Mouse (Mus musculus): ENCODE results near the gene Hspg2. TPM values are rescaled to one million over a fixed set of nuclear protein-coding genes. Genes with fewer than 3 reads are reported as not detected.

The Hspg2 gene
- total RNA-seq, 1 experiment = 226 TPM

GRCm38 (mm10) chr4:137456581-137456980 is 12.0 kb upstream of the Hspg2 start:
- no peak for TF ChIP-seq ZNF384 (IDR thresholded peaks at IDR 0.05; ENCODE audit: low read depth, low read length)
- no peak for TF ChIP-seq CHD2 (IDR thresholded peaks at IDR 0.05; ENCODE audit: low read depth, low read length)
- TF ChIP-seq HCFC1 (IDR thresholded peaks at IDR 0.05; ENCODE audit: borderline replicate concordance, insufficient read depth, low read length) = no peak
- no peak for TF ChIP-seq ZC3H11A (IDR thresholded peaks at IDR 0.05; ENCODE audit: borderline replicate concordance, low read depth, low read length)
- DNase-seq (ENCODE audit: low read depth, low spot score) = no peak
- Histone ChIP-seq H3K36me3 (ENCODE audit: control insufficient read depth, insufficient read depth, low read length, poor library complexity, severe bottlenecking) (no peaks in the 10 kb centered on the region), H3K4me3 (ENCODE audit: insufficient read depth in 1 of 2, low read depth in 1 of 2, low read length in 2 of 2, poor library complexity in 1 of 2, severe bottlenecking in 1 of 2) (no peak overlapping the region), H3K27ac (ENCODE audit: insufficient read depth, low read depth, low read length, poor library complexity, severe bottlenecking) (no peak overlapping the region), H3K9ac (ENCODE audit: insufficient read depth, low read depth, low read length, poor library complexity, severe bottlenecking) (no peak overlapping the region), H3K4me1 (ENCODE audit: control insufficient read depth in 2 of 2, insufficient read depth in 2 of 2, low read length in 2 of 2, poor library complexity in 1 of 2) (peaks cover 5 to 36% of the 10 kb centered on the region in 2 experiments; a peak in 3 of 4 replicates), H3K9me3 (ENCODE audit: control insufficient read depth, insufficient read depth, low read depth, low read length) (no peaks in the 10 kb centered on the region)
- in situ Hi-C loops (cut with MboI; ENCODE audit: low sequenced_read_pairs in 2 of 2, unreplicated experiment in 2 of 2) = no loop called here

GRCm38 (mm10) chr4:137457292-137457691 is 11.3 kb upstream of the Hspg2 start:
- no peaks in the 10 kb centered on the region for H3K36me3 ChIP-seq (ENCODE audit: control insufficient read depth, insufficient read depth, low read length, poor library complexity, severe bottlenecking)
- no peak overlapping the region for H3K9ac ChIP-seq (ENCODE audit: insufficient read depth, low read depth, low read length, poor library complexity, severe bottlenecking)
- in situ Hi-C loops (cut with MboI; ENCODE audit: low sequenced_read_pairs in 2 of 2, unreplicated experiment in 2 of 2) = no loop called here
- H3K9me3 ChIP-seq (ENCODE audit: control insufficient read depth, insufficient read depth, low read depth, low read length) = no peaks in the 10 kb centered on the region
- TF ChIP-seq MAFK (IDR thresholded peaks at IDR 0.05; ENCODE audit: insufficient read depth, low read depth, low read length) (no peak), ZNF384 (IDR thresholded peaks at IDR 0.05; ENCODE audit: low read depth, low read length) (no peak), ZC3H11A (IDR thresholded peaks at IDR 0.05; ENCODE audit: borderline replicate concordance, low read depth, low read length) (no peak), HCFC1 (IDR thresholded peaks at IDR 0.05; ENCODE audit: borderline replicate concordance, insufficient read depth, low read length) (no peak), CHD2 (IDR thresholded peaks at IDR 0.05; ENCODE audit: low read depth, low read length) (no peak)
- H3K4me1 ChIP-seq (ENCODE audit: control insufficient read depth in 2 of 2, insufficient read depth in 2 of 2, low read length in 2 of 2, poor library complexity in 1 of 2) = peaks cover 10 to 41% of the 10 kb centered on the region in 2 experiments; a peak in 3 of 4 replicates
- H3K27ac ChIP-seq (ENCODE audit: insufficient read depth, low read depth, low read length, poor library complexity, severe bottlenecking) = no peak overlapping the region
- no peak overlapping the region for H3K4me3 ChIP-seq (ENCODE audit: insufficient read depth in 1 of 2, low read depth in 1 of 2, low read length in 2 of 2, poor library complexity in 1 of 2, severe bottlenecking in 1 of 2)
- DNase-seq (ENCODE audit: low read depth, low spot score) = no peak

GRCm38 (mm10) chr4:137458310-137458709 is 10.3 kb upstream of the Hspg2 start:
- Histone ChIP-seq H3K4me3 (ENCODE audit: insufficient read depth in 1 of 2, low read depth in 1 of 2, low read length in 2 of 2, poor library complexity in 1 of 2, severe bottlenecking in 1 of 2) (no peak overlapping the region), H3K27ac (ENCODE audit: insufficient read depth, low read depth, low read length, poor library complexity, severe bottlenecking) (no peak overlapping the region), H3K4me1 (ENCODE audit: control insufficient read depth in 2 of 2, insufficient read depth in 2 of 2, low read length in 2 of 2, poor library complexity in 1 of 2) (peaks cover 12 to 37% of the 10 kb centered on the region in 2 experiments; a peak in 3 of 4 replicates), H3K36me3 (ENCODE audit: control insufficient read depth, insufficient read depth, low read length, poor library complexity, severe bottlenecking) (no peaks in the 10 kb centered on the region), H3K9me3 (ENCODE audit: control insufficient read depth, insufficient read depth, low read depth, low read length) (no peaks in the 10 kb centered on the region), H3K9ac (ENCODE audit: insufficient read depth, low read depth, low read length, poor library complexity, severe bottlenecking) (no peak overlapping the region)
- TF ChIP-seq ZNF384 (IDR thresholded peaks at IDR 0.05; ENCODE audit: low read depth, low read length) (no peak), ZC3H11A (IDR thresholded peaks at IDR 0.05; ENCODE audit: borderline replicate concordance, low read depth, low read length) (no peak), MAFK (IDR thresholded peaks at IDR 0.05; ENCODE audit: insufficient read depth, low read depth, low read length) (no peak), CHD2 (IDR thresholded peaks at IDR 0.05; ENCODE audit: low read depth, low read length) (no peak), HCFC1 (IDR thresholded peaks at IDR 0.05; ENCODE audit: borderline replicate concordance, insufficient read depth, low read length) (no peak)
- in situ Hi-C loops (cut with MboI; ENCODE audit: low sequenced_read_pairs in 2 of 2, unreplicated experiment in 2 of 2) = no loop called here
- DNase-seq (ENCODE audit: low read depth, low spot score) = no peak

DNA sequence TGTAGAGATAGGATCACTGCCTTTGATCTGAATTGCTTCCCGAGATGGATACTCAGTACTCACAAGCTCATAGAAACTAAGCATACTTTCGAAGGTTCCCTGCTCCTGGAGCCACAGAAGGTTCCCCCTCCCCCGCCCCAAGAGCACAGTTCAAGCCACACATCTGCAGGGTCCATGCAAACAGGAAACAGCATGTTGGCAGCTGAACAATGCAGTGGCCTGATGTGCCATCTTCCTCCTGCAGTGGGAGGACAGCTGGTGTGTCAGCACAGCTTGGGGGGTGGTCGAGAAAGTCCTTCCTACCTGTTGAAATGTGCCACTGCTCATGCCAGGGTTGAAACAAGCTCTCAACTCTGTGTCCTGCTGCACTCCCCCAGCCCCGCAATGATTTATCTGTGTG is 9.7 kb upstream of the Hspg2 start:
- in situ Hi-C loops (cut with MboI; ENCODE audit: low sequenced_read_pairs in 2 of 2, unreplicated experiment in 2 of 2) = no loop called here
- Histone ChIP-seq H3K9me3 (ENCODE audit: control insufficient read depth, insufficient read depth, low read depth, low read length) (no peaks in the 10 kb centered on the region), H3K4me3 (ENCODE audit: insufficient read depth in 1 of 2, low read depth in 1 of 2, low read length in 2 of 2, poor library complexity in 1 of 2, severe bottlenecking in 1 of 2) (no peak overlapping the region), H3K36me3 (ENCODE audit: control insufficient read depth, insufficient read depth, low read length, poor library complexity, severe bottlenecking) (no peaks in the 10 kb centered on the region), H3K9ac (ENCODE audit: insufficient read depth, low read depth, low read length, poor library complexity, severe bottlenecking) (no peak overlapping the region), H3K27ac (ENCODE audit: insufficient read depth, low read depth, low read length, poor library complexity, severe bottlenecking) (no peak overlapping the region), H3K4me1 (ENCODE audit: control insufficient read depth in 2 of 2, insufficient read depth in 2 of 2, low read length in 2 of 2, poor library complexity in 1 of 2) (peaks cover 12 to 33% of the 10 kb centered on the region in 2 experiments; a peak in 3 of 4 replicates)
- DNase-seq (ENCODE audit: low read depth, low spot score) = no peak
- TF ChIP-seq MAFK (IDR thresholded peaks at IDR 0.05; ENCODE audit: insufficient read depth, low read depth, low read length) = no peak
- TF ChIP-seq ZC3H11A (IDR thresholded peaks at IDR 0.05; ENCODE audit: borderline replicate concordance, low read depth, low read length) = no peak
- no peak for TF ChIP-seq HCFC1 (IDR thresholded peaks at IDR 0.05; ENCODE audit: borderline replicate concordance, insufficient read depth, low read length)
- TF ChIP-seq ZNF384 (IDR thresholded peaks at IDR 0.05; ENCODE audit: low read depth, low read length) = no peak
- TF ChIP-seq CHD2 (IDR thresholded peaks at IDR 0.05; ENCODE audit: low read depth, low read length) = no peak

DNA sequence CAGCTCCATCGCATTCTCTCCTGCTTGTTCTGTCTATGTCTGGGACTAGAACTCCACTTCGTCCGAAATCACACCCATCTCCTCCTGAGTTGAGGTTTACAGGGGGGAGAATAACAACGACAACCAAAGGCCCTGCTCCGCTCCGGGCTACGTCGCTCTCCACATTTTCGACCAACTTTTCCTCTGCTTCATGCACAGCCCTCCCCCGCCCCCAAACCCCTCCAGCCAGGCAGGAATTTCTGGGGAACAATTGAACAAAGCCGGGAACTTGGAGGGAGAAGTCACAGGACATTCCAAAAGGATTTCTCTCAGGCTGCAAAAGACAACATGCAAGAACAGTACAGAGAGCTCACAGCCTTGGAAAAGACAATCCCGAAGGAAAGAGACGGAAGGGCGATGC is 7.9 kb upstream of the Hspg2 start:
- H3K27ac ChIP-seq (ENCODE audit: insufficient read depth, low read depth, low read length, poor library complexity, severe bottlenecking) = peak overlapping the region; percentile 81
- H3K4me3 ChIP-seq (ENCODE audit: insufficient read depth in 1 of 2, low read depth in 1 of 2, low read length in 2 of 2, poor library complexity in 1 of 2, severe bottlenecking in 1 of 2) = no peak overlapping the region
- H3K9me3 ChIP-seq (ENCODE audit: control insufficient read depth, insufficient read depth, low read depth, low read length) = no peaks in the 10 kb centered on the region
- DNase-seq (ENCODE audit: low read depth, low spot score) = no peak
- TF ChIP-seq ZNF384 (IDR thresholded peaks at IDR 0.05; ENCODE audit: low read depth, low read length) (no peak), MAFK (IDR thresholded peaks at IDR 0.05; ENCODE audit: insufficient read depth, low read depth, low read length) (no peak), HCFC1 (IDR thresholded peaks at IDR 0.05; ENCODE audit: borderline replicate concordance, insufficient read depth, low read length) (no peak), CHD2 (IDR thresholded peaks at IDR 0.05; ENCODE audit: low read depth, low read length) (no peak), ZC3H11A (IDR thresholded peaks at IDR 0.05; ENCODE audit: borderline replicate concordance, low read depth, low read length) (no peak)
- in situ Hi-C loops (cut with MboI; ENCODE audit: low sequenced_read_pairs in 2 of 2, unreplicated experiment in 2 of 2) = no loop called here
- peaks cover 12 to 35% of the 10 kb centered on the region in 2 experiments for H3K4me1 ChIP-seq (ENCODE audit: control insufficient read depth in 2 of 2, insufficient read depth in 2 of 2, low read length in 2 of 2, poor library complexity in 1 of 2)
- H3K9ac ChIP-seq (ENCODE audit: insufficient read depth, low read depth, low read length, poor library complexity, severe bottlenecking) = peak overlapping the region; percentile 42
- H3K36me3 ChIP-seq (ENCODE audit: control insufficient read depth, insufficient read depth, low read length, poor library complexity, severe bottlenecking) = no peaks in the 10 kb centered on the region

Data from ES-E14 (cell line).